Mouse (Mus musculus) brain, embryonic 14.5 days (tissue): ENCODE measurements around the gene Arpc2. TPM values are rescaled to one million over a fixed set of nuclear protein-coding genes. Genes with fewer than 3 reads are reported as not detected.
A peak's percentile ranks its signal among the peaks of the same experiment; 100 is the strongest.

Experiments used
- DNase-seq: peaks from one replicate; pipeline ENCODE4 v3.0.0-alpha.2; 2011; ENCODE audit warnings: low read depth
- CTCF ChIP-seq: fragments of 200-500 bp; IDR thresholded peaks from 2 replicates; pipeline ENCODE4 v1.5.1; 2012; ENCODE audit warnings: inconsistent platforms, mild to moderate bottlenecking, moderate library complexity, borderline replicate concordance; ENCODE audit not compliant: insufficient read depth, insufficient read length; ENCODE audit errors: extremely low read depth
- POLR2A ChIP-seq: fragments of 200-500 bp; IDR thresholded peaks from 2 replicates; pipeline ENCODE4 v1.6.1; 2012; ENCODE audit warnings: mild to moderate bottlenecking, inconsistent platforms, borderline replicate concordance; ENCODE audit not compliant: poor library complexity, insufficient read depth, insufficient read length, severe bottlenecking; ENCODE audit errors: extremely low read depth
- polyA plus RNA-seq: library from polyadenylated mRNA; depleted of rRNA; stranded (reverse); fragments of >200 nt; gene quantifications from 2 replicates; pipeline ENCODE4 v1.2.3, GENCODE M21; 2012

Gene Arpc2
- polyA plus RNA-seq, 1 experiment, result 224 TPM

- TF ChIP-seq CTCF, result no peak
- peak; percentile 55; the same call in 1 of the 2 replicates for TF ChIP-seq POLR2A
- DNase-seq, result peak; percentile 100
These were observed 48.8 kb downstream of the Arpc2 start, which contains the start of the genes Aamp and Pnkd for GRCm38 (mm10) chr1:74284543-74285160. TSS of gene Aamp (minus strand) at chr1:74284738. TSS of gene Pnkd (plus strand) at chr1:74284930.

DNA sequence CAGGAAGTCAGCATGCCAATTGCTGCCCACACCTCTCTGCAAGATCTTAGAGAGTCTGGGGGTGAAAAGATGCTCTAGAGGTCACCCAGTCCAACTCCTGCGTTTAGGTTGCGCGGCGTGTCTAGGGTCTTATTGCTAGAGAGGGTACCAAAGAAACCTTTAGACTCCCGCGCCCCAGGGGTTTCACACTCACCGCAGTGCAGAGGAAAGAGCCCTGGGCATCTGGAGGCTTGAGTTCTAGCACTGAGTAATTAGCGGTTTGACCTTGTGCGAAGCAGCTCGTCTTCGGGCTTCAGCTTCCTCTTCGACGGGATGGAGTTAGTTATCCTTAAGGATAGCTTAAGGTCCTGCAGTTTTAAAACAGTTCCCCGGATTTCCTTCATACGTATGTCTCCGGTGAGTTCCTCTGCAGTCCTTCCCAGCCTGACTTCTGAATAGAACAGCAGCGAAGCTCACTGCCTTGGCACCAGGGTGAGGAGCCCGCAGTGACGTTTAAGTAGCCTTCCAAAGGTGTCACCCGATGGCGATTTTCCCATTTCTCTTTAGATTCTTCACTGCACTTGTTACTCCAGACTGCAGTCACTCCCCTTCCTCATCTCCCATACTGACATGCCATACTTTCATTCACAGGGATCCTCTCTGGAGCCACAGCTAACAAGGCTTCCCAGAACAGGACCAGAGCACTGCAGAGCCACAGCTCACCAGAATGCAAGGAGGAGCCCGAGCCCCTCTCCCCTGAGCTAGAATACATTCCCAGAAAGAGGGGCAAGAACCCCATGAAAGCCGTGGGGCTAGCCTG, 49.5 kb downstream of the Arpc2 start:
- TF ChIP-seq POLR2A, result no peak
- TF ChIP-seq CTCF, result no peak
- no peak for DNase-seq

DNA sequence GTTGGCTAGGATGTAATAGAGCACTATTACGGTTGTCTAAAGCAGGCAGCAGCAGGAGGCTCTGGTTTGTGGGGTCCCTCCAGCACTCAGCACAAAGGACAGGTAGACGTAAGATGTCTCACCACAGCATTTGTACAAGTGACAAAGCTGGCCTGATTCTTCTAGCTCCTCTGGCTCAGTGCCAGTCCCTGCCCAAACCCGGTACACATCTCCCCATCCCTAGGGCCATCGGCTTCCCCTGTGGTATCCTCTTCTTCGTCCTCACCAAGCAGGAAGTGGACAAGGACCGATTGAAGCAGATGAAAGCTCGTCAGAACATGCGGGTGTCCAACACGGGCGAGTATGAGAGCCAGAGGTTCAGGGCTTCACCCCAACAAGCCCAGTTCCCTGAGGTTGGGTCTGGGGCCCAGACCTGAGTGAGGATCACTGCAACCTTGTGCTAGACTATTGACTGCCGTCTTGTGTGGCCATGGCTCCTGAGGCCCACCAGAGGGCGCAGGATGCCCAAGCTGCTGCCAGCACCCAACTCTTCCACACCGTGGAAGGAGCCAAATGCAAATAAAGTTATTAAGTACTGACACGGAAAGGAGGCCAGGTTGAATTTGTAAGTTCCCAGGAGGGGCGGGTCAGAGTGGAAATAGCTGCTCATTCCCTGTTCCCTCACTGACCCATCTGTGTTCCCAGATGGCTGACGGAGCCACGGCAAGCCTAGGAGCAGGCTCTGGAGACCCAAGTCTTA, 51.2 kb downstream of the Arpc2 start:
- 0 out of 2 replicates have a peak, but pooled peaks have one; percentile 4 for TF ChIP-seq CTCF
- DNase-seq, result peak; percentile 32

DNA sequence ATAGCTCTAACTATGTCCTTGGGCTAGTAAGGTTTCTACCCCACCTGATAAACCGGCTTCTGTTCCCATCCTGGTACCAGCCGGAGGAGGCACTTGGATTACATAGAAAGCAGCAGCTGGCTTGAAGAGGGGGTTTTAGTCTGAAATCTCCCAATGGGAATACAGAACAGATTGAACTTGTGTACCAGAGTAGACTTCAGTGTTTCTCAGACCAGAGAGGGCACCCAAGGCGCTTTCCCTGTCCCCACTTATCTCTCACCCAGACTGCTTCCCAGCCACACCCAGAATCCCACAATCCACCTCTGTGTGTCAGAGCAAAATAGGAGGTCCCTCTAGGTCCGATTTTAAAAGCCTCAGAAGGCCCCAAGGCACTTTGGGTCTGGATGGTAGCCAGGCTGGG, 52.4 kb downstream of the Arpc2 start:
- TF ChIP-seq CTCF (no peak), POLR2A (no peak)
- DNase-seq, result no peak

- no peak for DNase-seq
- TF ChIP-seq POLR2A (no peak), CTCF (no peak)
These were observed 53.4 kb downstream of the Arpc2 start for GRCm38 (mm10) chr1:74289248-74289647.

- no peak for TF ChIP-seq POLR2A
- TF ChIP-seq CTCF, result no peak
- DNase-seq, result no peak
These were observed 53.9 kb downstream of the Arpc2 start for GRCm38 (mm10) chr1:74289740-74290139.

DNA sequence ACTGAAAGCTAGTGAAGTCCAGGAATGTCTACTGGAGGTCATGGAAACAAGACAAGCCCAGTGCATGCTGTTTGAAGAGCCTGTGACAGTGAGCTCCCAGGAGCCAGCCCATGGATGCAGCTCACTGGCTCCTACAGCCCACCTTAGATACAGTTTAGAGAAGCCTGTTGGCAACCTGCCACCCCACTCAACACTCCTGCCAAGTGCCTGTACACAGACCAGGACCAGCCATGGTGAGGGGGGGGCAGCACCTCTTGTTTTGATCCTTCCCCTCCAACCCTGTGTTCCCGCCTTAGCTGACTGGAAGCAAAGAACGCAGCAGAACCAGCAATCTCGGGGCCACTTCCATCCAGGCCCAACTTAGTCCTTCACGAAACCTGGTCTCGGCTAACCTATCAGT, 54.3 kb downstream of the Arpc2 start:
- no peak for TF ChIP-seq CTCF
- no peak for TF ChIP-seq POLR2A
- peak; percentile 42 for DNase-seq

DNA sequence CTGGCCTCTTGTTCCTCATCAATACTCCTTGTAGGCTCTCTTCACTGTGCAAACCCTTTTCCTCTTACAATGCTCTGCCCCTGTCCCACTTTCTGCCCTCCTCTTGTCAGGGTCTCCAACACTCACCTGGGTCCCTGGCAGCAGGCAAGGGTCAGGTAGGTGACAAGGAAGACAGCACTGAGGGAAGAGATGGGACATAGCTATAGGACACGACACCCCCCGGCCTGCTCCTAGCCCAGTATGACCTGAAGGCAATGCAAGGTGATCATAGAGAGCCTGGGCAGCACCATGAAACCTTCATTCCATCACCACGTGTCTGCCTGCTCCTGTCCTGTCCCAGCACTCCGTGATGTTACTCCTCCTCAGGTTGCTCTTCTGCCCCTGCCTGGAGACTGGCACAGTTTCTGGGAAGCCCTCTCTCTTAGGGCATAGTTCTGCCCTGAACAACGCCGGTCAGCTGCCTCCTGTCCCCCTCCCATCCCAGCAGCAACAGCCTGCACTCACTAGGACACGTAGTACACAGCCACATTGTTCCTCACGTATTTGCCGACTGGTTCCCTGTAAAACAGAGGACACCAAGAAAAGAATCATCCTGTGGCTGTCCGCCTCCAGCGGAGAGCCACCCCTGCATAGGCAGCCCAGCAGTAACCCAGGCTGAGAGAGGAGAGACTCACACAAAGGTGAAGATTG, 56.6 kb downstream of the Arpc2 start:
- no peak for DNase-seq
- TF ChIP-seq CTCF, result no peak
- no peak for TF ChIP-seq POLR2A

GRCm38 (mm10) chr1:74293306-74293960, 57.5 kb downstream of the Arpc2 start:
- no peak for DNase-seq
- TF ChIP-seq CTCF (no peak), POLR2A (no peak)

DNA sequence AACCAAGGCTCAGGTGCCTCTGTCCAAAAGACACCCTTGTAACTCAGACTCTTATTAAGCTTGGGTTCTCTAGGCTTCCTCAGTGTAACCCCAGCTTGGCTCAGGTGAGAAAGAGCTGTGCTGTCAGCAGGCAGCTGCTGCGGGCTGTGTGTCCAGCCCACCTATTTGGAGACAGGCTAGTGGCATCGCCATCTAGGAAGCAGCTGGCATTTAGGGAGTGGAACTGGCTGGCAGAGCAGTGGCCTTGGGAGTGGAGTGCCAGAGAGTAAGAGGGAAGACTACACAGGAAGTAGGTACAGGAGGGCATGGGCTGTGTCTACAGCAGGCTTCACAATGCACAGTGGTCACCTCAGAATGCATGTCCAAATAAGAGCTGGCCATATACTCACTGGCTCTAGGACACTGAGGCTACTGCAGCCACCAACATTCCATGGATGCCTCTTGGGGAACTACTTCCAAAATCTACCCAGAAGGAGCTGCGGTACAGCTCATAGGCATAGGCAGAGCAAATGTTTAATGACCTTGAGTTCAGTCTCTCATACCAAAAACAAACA, 58.3 kb downstream of the Arpc2 start:
- no peak for DNase-seq
- TF ChIP-seq POLR2A, result no peak
- TF ChIP-seq CTCF, result no peak
